Mouse (Mus musculus): Measurements from ENCODE around the gene Phldb2. TPM values are rescaled to one million over a fixed set of nuclear protein-coding genes. Genes with fewer than 3 reads are reported as not detected.

The Phldb2 gene
- polyA plus RNA-seq, 1 experiment: 25.7 TPM

DNA sequence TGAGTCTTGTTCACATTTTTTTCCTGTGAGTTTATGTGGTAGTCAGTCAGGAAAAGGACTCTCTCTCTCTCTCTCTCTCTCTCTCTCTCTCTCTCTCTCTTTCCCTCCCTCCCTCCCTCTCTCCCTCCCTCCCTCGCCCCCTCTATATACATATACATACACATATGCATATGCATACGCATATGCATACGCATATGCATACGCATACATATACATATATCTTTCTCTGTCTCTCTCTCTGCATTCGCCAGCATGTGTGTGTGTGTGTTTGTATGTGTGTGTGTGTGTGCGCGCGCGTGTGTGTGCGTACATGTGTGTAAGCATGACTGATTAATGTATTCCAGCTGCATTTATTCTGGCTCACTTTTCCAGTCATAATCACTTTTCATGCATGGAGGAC lies 98.9 kb downstream of the Phldb2 start:
- Histone ChIP-seq H3K36me3 (ENCODE audit: control insufficient read depth, insufficient read depth) (no peaks in the 10 kb centered on the region), H3K27me3 (ENCODE audit: control insufficient read depth, insufficient read depth, insufficient read length) (no peaks in the 10 kb centered on the region), H3ac (ENCODE audit: control insufficient read depth, insufficient read length) (no peak overlapping the region), H3K4me2 (ENCODE audit: low read depth) (no peak overlapping the region), H3K79me2 (ENCODE audit: control insufficient read depth, insufficient read depth) (no peaks in the 10 kb centered on the region), H3K4me3 (no peak overlapping the region)
- TF ChIP-seq CEBPB (IDR thresholded peaks at IDR 0.05; ENCODE audit: insufficient read depth, poor library complexity, severe bottlenecking) (no peak), TCF3 (IDR thresholded peaks at IDR 0.05; ENCODE audit: insufficient read length, low read depth) (no peak), SRF (IDR thresholded peaks at IDR 0.05; ENCODE audit: control insufficient read depth, insufficient read length, low read depth) (no peak), REST (IDR thresholded peaks at IDR 0.05; ENCODE audit: insufficient read depth, insufficient read length) (no peak), E2F4 (IDR thresholded peaks at IDR 0.05; ENCODE audit: insufficient read depth) (no peak)

DNA sequence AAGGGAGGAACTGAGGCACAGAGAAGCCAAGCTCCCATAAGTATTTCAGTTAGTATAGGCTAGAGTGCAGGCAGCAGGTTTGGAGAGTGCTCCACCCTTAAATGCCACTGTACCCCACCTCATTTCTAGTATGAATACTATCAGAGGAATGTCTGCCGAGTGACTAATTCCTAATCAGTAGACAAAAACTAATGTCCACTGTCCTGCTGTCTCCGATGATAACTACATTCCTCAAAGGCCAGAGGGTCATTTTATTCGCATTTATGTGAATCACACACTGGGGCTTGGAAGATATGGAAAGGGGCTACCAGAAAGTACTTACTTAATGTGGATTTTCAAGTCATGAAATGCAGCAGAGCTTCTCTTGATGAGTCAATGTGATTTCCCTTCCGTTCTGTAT lies 104.4 kb downstream of the Phldb2 start:
- TF ChIP-seq POLR2AphosphoS2 (IDR thresholded peaks at IDR 0.05; ENCODE audit: insufficient read length, low read depth) (no peak), MYOG (IDR thresholded peaks at IDR 0.05; ENCODE audit: control insufficient read depth in 1 of 3, insufficient read depth in 1 of 3, insufficient read length in 2 of 3, low read depth in 2 of 3) (no peak), CEBPB (IDR thresholded peaks at IDR 0.05; ENCODE audit: insufficient read depth, poor library complexity, severe bottlenecking) (no peak), REST (IDR thresholded peaks at IDR 0.05; ENCODE audit: insufficient read depth, insufficient read length) (no peak), MAX (IDR thresholded peaks at IDR 0.05; ENCODE audit: low read depth) (no peak)
- H3K36me3 ChIP-seq (ENCODE audit: control insufficient read depth, insufficient read depth): no peaks in the 10 kb centered on the region
- H3K27me3 ChIP-seq (ENCODE audit: control insufficient read depth, insufficient read depth, insufficient read length): no peaks in the 10 kb centered on the region
- no peak overlapping the region for H3ac ChIP-seq (ENCODE audit: control insufficient read depth, insufficient read length)
- H3K4me2 ChIP-seq (ENCODE audit: low read depth): peak overlapping the region; percentile 51
- peaks cover 12% of the 10 kb centered on the region for H3K79me2 ChIP-seq (ENCODE audit: control insufficient read depth, insufficient read depth)
- no peak overlapping the region for H3K4me3 ChIP-seq

DNA sequence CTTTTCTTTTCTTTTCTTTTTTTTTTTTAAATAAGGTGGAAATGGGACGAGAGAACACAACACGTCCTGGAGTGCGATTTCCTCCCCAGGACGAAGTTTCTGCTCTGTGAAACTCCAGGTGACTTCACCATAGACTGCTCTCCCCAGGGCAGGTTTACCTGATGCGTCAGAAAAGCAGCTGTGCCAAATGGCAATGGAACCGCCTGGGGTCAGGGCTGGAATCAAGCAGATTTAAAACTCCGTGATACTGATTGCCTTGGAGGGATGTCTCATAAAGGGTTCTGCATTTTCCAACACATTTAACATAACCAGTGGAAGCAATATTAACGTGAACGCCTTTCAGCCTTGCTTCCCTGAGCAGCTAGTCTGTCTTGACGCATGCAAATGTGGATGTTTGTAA lies 108.5 kb downstream of the Phldb2 start:
- TF ChIP-seq POLR2AphosphoS2 (IDR thresholded peaks at IDR 0.05; ENCODE audit: insufficient read length, low read depth) (no peak), REST (IDR thresholded peaks at IDR 0.05; ENCODE audit: insufficient read depth, insufficient read length) (no peak), TCF12 (IDR thresholded peaks at IDR 0.05; ENCODE audit: insufficient read depth, poor library complexity, severe bottlenecking) (no peak), MYOG (IDR thresholded peaks at IDR 0.05; ENCODE audit: control insufficient read depth in 1 of 3, insufficient read depth in 1 of 3, insufficient read length in 2 of 3, low read depth in 2 of 3) (no peak), MAX (IDR thresholded peaks at IDR 0.05; ENCODE audit: low read depth) (no peak), SRF (IDR thresholded peaks at IDR 0.05; ENCODE audit: control insufficient read depth, insufficient read length, low read depth) (no peak), TCF3 (IDR thresholded peaks at IDR 0.05; ENCODE audit: insufficient read length, low read depth) (no peak), CEBPB (IDR thresholded peaks at IDR 0.05; ENCODE audit: insufficient read depth, poor library complexity, severe bottlenecking) (no peak)
- H3K4me2 ChIP-seq (ENCODE audit: low read depth): peak overlapping the region; percentile 73
- H3ac ChIP-seq (ENCODE audit: control insufficient read depth, insufficient read length): peak overlapping the region; percentile 49
- peaks cover 54% of the 10 kb centered on the region for H3K79me2 ChIP-seq (ENCODE audit: control insufficient read depth, insufficient read depth)
- H3K36me3 ChIP-seq (ENCODE audit: control insufficient read depth, insufficient read depth): no peaks in the 10 kb centered on the region
- no peaks in the 10 kb centered on the region for H3K27me3 ChIP-seq (ENCODE audit: control insufficient read depth, insufficient read depth, insufficient read length)
- peak overlapping the region; percentile 92 for H3K4me3 ChIP-seq

DNA sequence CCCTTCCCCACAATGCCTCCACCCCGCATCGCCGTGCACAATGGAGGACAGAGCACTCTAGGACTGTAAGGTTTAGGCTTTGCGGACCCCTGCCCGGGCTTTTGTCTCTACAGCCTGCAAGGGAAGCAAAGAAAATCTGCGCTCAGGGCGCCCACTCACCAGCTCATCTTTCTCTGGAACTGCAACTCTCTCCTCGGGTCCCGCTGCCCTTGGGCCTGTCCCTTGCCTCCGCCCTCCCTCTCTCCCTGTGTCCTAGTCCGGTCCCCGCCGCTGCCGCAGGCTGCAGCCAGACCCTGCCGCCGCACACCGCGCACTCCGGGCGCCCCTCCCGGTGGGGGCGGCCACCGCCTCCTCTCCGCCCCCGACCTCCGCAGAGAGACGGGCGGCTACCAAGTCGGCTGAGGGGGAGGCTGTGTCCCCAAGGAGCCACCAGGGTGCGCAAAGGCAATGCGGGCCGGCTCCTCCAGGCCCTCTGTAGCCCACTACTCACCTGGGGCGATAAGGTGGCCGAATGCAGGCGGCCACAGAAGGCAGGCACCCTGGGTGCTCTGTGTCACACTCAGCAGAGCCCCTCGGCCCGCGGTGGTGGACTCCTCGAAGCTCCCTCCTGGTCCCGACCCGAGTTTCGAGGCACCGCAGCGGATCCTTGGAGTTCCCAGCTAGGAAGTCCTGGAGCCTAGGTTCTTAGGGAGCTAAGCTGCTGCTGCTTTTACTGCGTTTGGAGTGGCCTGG lies 109.2 kb downstream of the Phldb2 start:
- Histone ChIP-seq H3K4me2 (ENCODE audit: low read depth) (peak overlapping the region; percentile 91), H3ac (ENCODE audit: control insufficient read depth, insufficient read length) (peak overlapping the region; percentile 49), H3K36me3 (ENCODE audit: control insufficient read depth, insufficient read depth) (no peaks in the 10 kb centered on the region), H3K4me3 (peak overlapping the region; percentile 92), H3K27me3 (ENCODE audit: control insufficient read depth, insufficient read depth, insufficient read length) (no peaks in the 10 kb centered on the region), H3K79me2 (ENCODE audit: control insufficient read depth, insufficient read depth) (peaks cover 60% of the 10 kb centered on the region)
- TF ChIP-seq MYOD1 (IDR thresholded peaks at IDR 0.05; ENCODE audit: control insufficient read depth in 1 of 3, insufficient read length in 2 of 3, low read depth in 2 of 3) (peak in 2 of 3 experiments; percentile 4), TCF12 (IDR thresholded peaks at IDR 0.05; ENCODE audit: insufficient read depth, poor library complexity, severe bottlenecking) (no peak), POLR2A (IDR thresholded peaks at IDR 0.05; ENCODE audit: insufficient read length, low read depth) (peak; percentile 45), POLR2AphosphoS2 (IDR thresholded peaks at IDR 0.05; ENCODE audit: insufficient read length, low read depth) (peak; percentile 77)

DNA sequence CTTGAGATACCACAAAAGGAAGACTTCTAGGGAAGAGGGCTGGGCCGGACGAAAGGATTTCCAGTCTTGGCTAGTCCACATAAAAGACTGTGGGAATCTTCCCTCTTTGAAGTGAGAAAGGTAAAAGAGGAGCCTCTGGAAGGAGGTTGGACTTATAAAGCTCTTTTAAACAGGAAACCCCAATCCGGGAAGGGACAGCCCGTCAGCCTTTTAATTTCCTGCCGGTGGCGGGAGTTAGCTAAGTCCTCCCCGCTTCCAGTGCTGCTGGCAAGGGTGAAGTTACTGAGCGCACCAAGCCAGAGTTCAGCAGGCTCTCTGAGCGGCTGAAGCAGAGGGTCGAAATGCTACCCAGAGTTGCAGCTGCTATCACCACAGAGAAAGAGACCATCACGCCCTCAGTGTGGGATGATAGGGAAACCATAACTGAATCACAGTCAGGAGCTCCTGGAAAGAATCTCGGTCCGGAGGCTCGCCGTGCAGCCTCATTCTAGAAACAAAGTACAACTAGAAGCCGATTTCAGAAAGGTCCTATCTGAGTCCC lies 110.0 kb downstream of the Phldb2 start:
- Histone ChIP-seq H3K4me3 (peak overlapping the region; percentile 92), H3K36me3 (ENCODE audit: control insufficient read depth, insufficient read depth) (no peaks in the 10 kb centered on the region), H3K4me2 (ENCODE audit: low read depth) (peak overlapping the region; percentile 91), H3ac (ENCODE audit: control insufficient read depth, insufficient read length) (peak overlapping the region; percentile 49), H3K27me3 (ENCODE audit: control insufficient read depth, insufficient read depth, insufficient read length) (no peaks in the 10 kb centered on the region), H3K79me2 (ENCODE audit: control insufficient read depth, insufficient read depth) (peaks cover 68% of the 10 kb centered on the region)
- TF ChIP-seq MYOG (IDR thresholded peaks at IDR 0.05; ENCODE audit: control insufficient read depth in 1 of 3, insufficient read depth in 1 of 3, insufficient read length in 2 of 3, low read depth in 2 of 3): peak in 1 of 3 experiments; percentile 71
- peak; percentile 54 for TF ChIP-seq POLR2AphosphoS2 (IDR thresholded peaks at IDR 0.05; ENCODE audit: insufficient read length, low read depth)
- TF ChIP-seq POLR2A (IDR thresholded peaks at IDR 0.05; ENCODE audit: insufficient read length, low read depth): peak; percentile 48
- TF ChIP-seq MYOD1 (IDR thresholded peaks at IDR 0.05; ENCODE audit: control insufficient read depth in 1 of 3, insufficient read length in 2 of 3, low read depth in 2 of 3): peak in 1 of 3 experiments; percentile 54
- TF ChIP-seq TCF12 (IDR thresholded peaks at IDR 0.05; ENCODE audit: insufficient read depth, poor library complexity, severe bottlenecking): no peak
- TF ChIP-seq REST (IDR thresholded peaks at IDR 0.05; ENCODE audit: insufficient read depth, insufficient read length): no peak
- TF ChIP-seq CEBPB (IDR thresholded peaks at IDR 0.05; ENCODE audit: insufficient read depth, poor library complexity, severe bottlenecking): no peak
